Mouse (Mus musculus) liver, postnatal 0 days (tissue): Measurements from ENCODE around the gene Atp2a2.

Experiments
- CTCF ChIP-seq: sonication (generic); IDR thresholded peaks from 2 replicates; pipeline ENCODE4 v1.5.1; 2016; ENCODE audit warnings: antibody characterized with exemption, low read depth
- EP300 ChIP-seq: IDR thresholded peaks from 2 replicates; pipeline ENCODE4 v1.6.1; 2016; ENCODE audit warnings: antibody characterized with exemption, low read depth, mild to moderate bottlenecking

DNA sequence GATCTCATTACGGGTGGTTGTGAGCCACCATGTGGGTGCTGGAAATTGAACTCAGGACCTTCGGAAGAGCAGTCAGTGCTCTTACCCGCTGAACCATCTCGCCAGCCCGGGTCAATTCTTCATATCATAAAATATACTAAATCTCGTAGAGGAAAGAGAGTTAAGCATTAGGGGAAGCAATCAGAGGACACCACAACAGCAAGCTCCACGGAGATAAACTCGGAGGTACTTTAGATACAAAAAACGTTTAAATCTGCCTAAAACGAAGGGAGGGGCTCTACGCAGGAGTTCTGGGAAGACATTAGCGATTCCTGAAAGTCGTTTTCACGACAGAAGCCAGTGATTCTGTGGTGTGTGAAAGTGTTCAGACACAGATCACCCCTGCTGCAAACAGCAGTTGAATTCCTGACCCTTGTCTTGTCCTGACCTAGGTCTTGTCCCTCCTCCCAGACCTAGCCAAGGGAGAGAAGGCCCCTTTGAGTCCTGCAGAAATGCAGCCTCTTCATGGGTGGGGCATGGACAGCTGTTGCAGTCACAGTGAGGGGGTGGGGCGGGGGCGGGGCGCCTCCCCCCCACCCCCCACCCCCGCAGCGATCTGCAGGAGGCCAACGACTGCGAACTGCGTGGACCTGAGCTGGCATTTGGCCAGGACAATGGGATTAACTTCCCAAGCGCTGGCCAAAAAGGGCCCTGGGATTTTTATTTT, 11.5 kb upstream of the Atp2a2 start:
- no peak for TF ChIP-seq EP300
- no peak for TF ChIP-seq CTCF
